Mouse (Mus musculus): ENCODE results near the gene Slc22a1.

Gene Slc22a1

GRCm38 (mm10) chr17:12631771-12632600 lies 43.6 kb downstream of the Slc22a1 start:
- no peak for DNase-seq (ENCODE audit: low spot score in 2 of 2)

GRCm38 (mm10) chr17:12630976-12631730 lies 44.5 kb downstream of the Slc22a1 start:
- DNase-seq (ENCODE audit: low spot score in 2 of 2) = no peak

- no peak for DNase-seq (ENCODE audit: low spot score in 2 of 2)
These were observed 47.6 kb downstream of the Slc22a1 start for GRCm38 (mm10) chr17:12627983-12628382.

GRCm38 (mm10) chr17:12619641-12620040 lies 56.0 kb downstream of the Slc22a1 start:
- no peak for DNase-seq (ENCODE audit: low spot score in 2 of 2)

GRCm38 (mm10) chr17:12615429-12615828 lies 60.2 kb downstream of the Slc22a1 start:
- DNase-seq (ENCODE audit: low spot score in 2 of 2) = no peak

- DNase-seq (ENCODE audit: low spot score in 2 of 2) = no peak
These were observed 60.9 kb downstream of the Slc22a1 start for GRCm38 (mm10) chr17:12614511-12615385.

GRCm38 (mm10) chr17:12607202-12607601 lies 68.4 kb downstream of the Slc22a1 start:
- no peak for DNase-seq (ENCODE audit: low spot score in 2 of 2)

GRCm38 (mm10) chr17:12606634-12607033 lies 69.0 kb downstream of the Slc22a1 start:
- no peak for DNase-seq (ENCODE audit: low spot score in 2 of 2)

Data from urinary bladder, adult 18-20 months (tissue).